Mouse (Mus musculus) liver, postnatal 0 days (tissue): ENCODE measurements at regions not wholly inside any gene's neighbourhood (a gene's known extent, or its start where the extent isn't known, plus 50 kb on each side); places are given as distances from the start of the nearest gene placed in this dataset.

Experiments
- CTCF ChIP-seq: sonication (generic); IDR thresholded peaks from 2 replicates; pipeline ENCODE4 v1.5.1; 2016; ENCODE audit warnings: antibody characterized with exemption, low read depth
- EP300 ChIP-seq: IDR thresholded peaks from 2 replicates; pipeline ENCODE4 v1.6.1; 2016; ENCODE audit warnings: antibody characterized with exemption, low read depth, mild to moderate bottlenecking

DNA sequence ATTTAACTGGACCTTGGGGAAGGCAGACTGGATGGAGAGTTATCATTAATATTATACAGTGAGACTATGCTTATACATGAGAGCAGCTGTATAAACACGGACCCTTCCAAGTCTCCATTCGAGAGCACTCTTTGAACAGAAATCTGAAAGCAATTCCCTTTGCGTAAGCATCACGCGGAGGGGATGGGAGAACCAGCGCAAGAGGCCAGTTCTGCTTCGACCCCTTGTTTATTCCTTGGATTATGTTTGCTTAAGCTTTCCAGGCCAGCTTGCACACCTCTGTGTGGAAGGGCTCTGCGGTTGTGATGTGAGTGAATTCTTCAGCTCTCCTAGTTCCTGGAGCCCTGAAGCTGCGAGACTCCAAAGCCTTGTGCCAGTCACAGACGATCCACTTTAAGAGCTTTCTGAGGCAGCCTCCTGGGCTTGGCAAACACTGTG is 109.2 kb upstream of the Fbxo11 start:
- TF ChIP-seq EP300 (no peak), CTCF (no peak)
